Mouse (Mus musculus) heart, postnatal 0 days (tissue): ENCODE data around the gene Tmem243. TPM values are rescaled to one million over a fixed set of nuclear protein-coding genes. Genes with fewer than 3 reads are reported as not detected.
A peak's percentile ranks its signal among the peaks of the same experiment; 100 is the strongest.

Source experiments
- ATAC-seq: fragments of 200-750 bp; cut with Nextera tagmentation; 2 replicates; pipeline ENCODE4 v1.8.0; 2017; ENCODE audit warnings: low read depth, moderate number of reproducible peaks, moderate library complexity; ENCODE audit not compliant: insufficient read depth
- DNase-seq: peaks from one replicate; pipeline ENCODE4 v3.0.0-alpha.2; 2016; ENCODE audit warnings: low spot score
- H3K27ac ChIP-seq: fragments of 300-500 bp; sonication (generic); 2 replicates; pipeline ENCODE4 v1.5.1; 2014; ENCODE audit warnings: low read depth, mild to moderate bottlenecking
- H3K27me3 ChIP-seq: fragments of 300-500 bp; sonication (generic); 2 replicates; pipeline ENCODE4 v1.6.1; 2014; ENCODE audit warnings: low read length, mixed read lengths; ENCODE audit not compliant: control insufficient read depth, insufficient read depth
- H3K36me3 ChIP-seq: fragments of 300-500 bp; sonication (generic); replicated peaks from 2 replicates; pipeline ENCODE4 v1.6.1; 2014; ENCODE audit warnings: low read length, mixed read lengths; ENCODE audit not compliant: control insufficient read depth, insufficient read depth
- H3K4me1 ChIP-seq: fragments of 300-500 bp; sonication (generic); 2 replicates; pipeline ENCODE4 v1.6.1; 2014; ENCODE audit warnings: antibody characterized with exemption; ENCODE audit not compliant: control insufficient read depth, insufficient read depth
- H3K4me2 ChIP-seq: fragments of 300-500 bp; sonication (generic); 2 replicates; pipeline ENCODE4 v1.6.1; 2014; ENCODE audit warnings: low read depth, mild to moderate bottlenecking, low read length, moderate library complexity
- H3K4me3 ChIP-seq: fragments of 300-500 bp; sonication (generic); 2 replicates; pipeline ENCODE4 v1.5.1; 2014; ENCODE audit warnings: low read depth, low read length
- H3K9ac ChIP-seq: fragments of 300-500 bp; sonication (generic); replicated peaks from 2 replicates; pipeline ENCODE4 v1.6.1; 2014; ENCODE audit warnings: low read depth, low read length, mixed read lengths
- H3K9me3 ChIP-seq: fragments of 300-500 bp; sonication (generic); replicated peaks from 2 replicates; pipeline ENCODE4 v1.6.1; 2016; ENCODE audit warnings: low read length; ENCODE audit not compliant: control insufficient read depth
- CTCF ChIP-seq: IDR thresholded peaks from 2 replicates; pipeline ENCODE4 v1.5.1; 2016; ENCODE audit warnings: antibody characterized with exemption, control low read depth, low read depth
- EP300 ChIP-seq: IDR thresholded peaks from 2 replicates; pipeline ENCODE4 v1.6.1; 2016; ENCODE audit warnings: antibody characterized with exemption, low read depth
- WGBS: fragments of 180-500 bp; shearing (Covaris S2); extraction: QIAGEN DNeasy Blood & Tissue Kit; methylation state at CpG from one replicate; pipeline ENCODE4 v1.1.7; 2014; 5-methylcytosine and 5-hydroxymethylcytosine counted together
- polyA plus RNA-seq: library from polyadenylated mRNA; unstranded; fragments of >200 nt; fragmentation: Nextera tagmentation; extraction: Ambion mirVana; gene quantifications from 2 replicates; pipeline ENCODE4 v1.2.1, GENCODE M21; 2015
- total RNA-seq: library from RNA; depleted of rRNA; stranded (reverse); fragments of >200 nt; gene quantifications from 2 replicates; pipeline ENCODE4 v1.2.3, GENCODE M21; 2014; ENCODE audit warnings: low replicate concordance

Gene Tmem243
- total and polyA plus RNA-seq, 2 experiments from 2014 or later = 12.8 to 21.8 TPM

- no peak overlapping the region for H3K4me2 ChIP-seq
- TF ChIP-seq CTCF (no peak), EP300 (no peak)
- H3K27ac ChIP-seq = no peak overlapping the region
- H3K9me3 ChIP-seq = no peaks in the 10 kb centered on the region
- no peak overlapping the region for H3K9ac ChIP-seq
- H3K4me3 ChIP-seq = no peak overlapping the region
- DNase-seq (no peak), ATAC-seq (no peak)
- H3K36me3 ChIP-seq = no peaks in the 10 kb centered on the region
- 0 out of 2 replicates have a peak, but pooled peaks cover 2% of the 10 kb centered on the region for H3K4me1 ChIP-seq
- H3K27me3 ChIP-seq = no peaks in the 10 kb centered on the region
Measured at GRCm38 (mm10) chr5:9156746-9157145, 56.3 kb downstream of the Tmem243 start.

GRCm38 (mm10) chr5:9157336-9157735 lies 56.9 kb downstream of the Tmem243 start:
- Histone ChIP-seq H3K4me1 (peaks cover 5% of the 10 kb centered on the region; the same call in 1 of the 2 replicates), H3K9me3 (no peaks in the 10 kb centered on the region), H3K27ac (no peak overlapping the region), H3K4me3 (no peak overlapping the region), H3K27me3 (no peaks in the 10 kb centered on the region), H3K4me2 (no peak overlapping the region), H3K9ac (no peak overlapping the region), H3K36me3 (no peaks in the 10 kb centered on the region)
- DNase-seq (no peak), ATAC-seq (no peak)
- WGBS = 80% methylated on average over 1 of the region's 1 CpGs
- no peak for TF ChIP-seq CTCF
- TF ChIP-seq EP300 = no peak

DNA sequence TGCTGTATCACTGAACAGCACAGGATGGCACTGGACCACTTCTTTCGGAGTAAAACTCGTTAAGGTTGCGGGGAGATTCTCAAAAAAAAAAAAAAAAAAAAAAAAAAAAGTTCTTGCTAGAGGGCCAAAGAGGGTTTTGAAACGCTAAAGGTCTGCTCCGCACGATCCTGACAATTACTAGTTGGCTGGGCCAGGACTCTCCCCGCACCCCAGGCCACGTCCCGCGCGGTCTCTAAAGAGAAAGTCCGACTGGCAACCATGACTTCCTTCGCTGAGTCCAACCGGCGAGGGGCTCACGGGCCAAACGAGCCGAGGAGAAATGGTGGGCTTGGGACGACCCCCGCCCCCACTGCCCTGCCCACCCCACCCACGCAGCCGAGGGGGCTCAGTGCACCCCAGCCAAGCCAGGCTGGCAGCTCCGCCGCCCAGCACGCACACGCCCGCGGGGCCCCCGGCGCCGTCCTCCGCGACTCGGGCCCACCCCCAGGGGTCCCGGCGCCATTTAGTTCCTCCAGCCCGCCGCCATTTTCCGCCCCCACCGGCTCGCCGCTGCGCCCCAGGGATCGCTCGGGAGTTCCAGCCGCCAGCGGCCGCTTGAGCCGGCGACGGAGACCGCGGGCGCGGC lies 60.5 kb downstream of the Tmem243 start:
- ATAC-seq (peak; percentile 64), DNase-seq (peak; percentile 35)
- under 1% methylated on average over 54 of the region's 55 CpGs for WGBS
- Histone ChIP-seq H3K27ac (peak overlapping the region; percentile 100), H3K4me1 (peaks cover 7% of the 10 kb centered on the region; the same call in 1 of the 2 replicates), H3K9me3 (no peaks in the 10 kb centered on the region), H3K9ac (peak overlapping the region; percentile 96), H3K36me3 (no peaks in the 10 kb centered on the region), H3K4me2 (peak overlapping the region; percentile 73), H3K27me3 (no peaks in the 10 kb centered on the region), H3K4me3 (peak overlapping the region; percentile 94)
- TF ChIP-seq EP300 (no peak), CTCF (no peak)

GRCm38 (mm10) chr5:9161456-9162041 lies 61.1 kb downstream of the Tmem243 start, which contains the start of gene Dmtf1:
Gene Dmtf1 (minus strand): TSS chr5:9161776.
- H3K4me3 ChIP-seq = peak within 1 kb of the TSS; percentile 94
- ATAC-seq = peak; percentile 98
- H3K4me1 ChIP-seq = peaks cover 7% of the 10 kb centered on the region; the same call in 1 of the 2 replicates
- peak; percentile 97 for DNase-seq
- H3K9ac ChIP-seq = peak within 1 kb of the TSS; percentile 96
- H3K9me3 ChIP-seq = no peaks in the 10 kb centered on the region
- no peaks in the 10 kb centered on the region for H3K27me3 ChIP-seq
- H3K27ac ChIP-seq = peak within 1 kb of the TSS; percentile 100
- no peaks in the 10 kb centered on the region for H3K36me3 ChIP-seq
- H3K4me2 ChIP-seq = peak within 1 kb of the TSS; percentile 73
- TF ChIP-seq CTCF (no peak), EP300 (no peak)
- WGBS = under 1% methylated on average over 59 of the region's 64 CpGs

- DNase-seq (peak; percentile 22), ATAC-seq (peak; percentile 6)
- peak overlapping the region; percentile 94 for H3K4me3 ChIP-seq
- H3K4me2 ChIP-seq = peak overlapping the region; percentile 73
- H3K27me3 ChIP-seq = no peaks in the 10 kb centered on the region
- no peaks in the 10 kb centered on the region for H3K36me3 ChIP-seq
- WGBS = 8% methylated on average over 7 of the region's 7 CpGs
- H3K27ac ChIP-seq = peak overlapping the region; percentile 100
- TF ChIP-seq EP300 (no peak), CTCF (peak; percentile 10; the same call in 1 of the 2 replicates)
- H3K9ac ChIP-seq = peak overlapping the region; percentile 64
- H3K9me3 ChIP-seq = no peaks in the 10 kb centered on the region
- peaks cover 7% of the 10 kb centered on the region; the same call in 1 of the 2 replicates for H3K4me1 ChIP-seq
Measured at GRCm38 (mm10) chr5:9162088-9162487, 61.6 kb downstream of the Tmem243 start.
